Mouse (Mus musculus): ENCODE measurements at regions not wholly inside any gene's neighbourhood (a gene's known extent, or its start where the extent isn't known, plus 50 kb on each side); places are given as distances from the start of the nearest gene placed in this dataset.
A peak's percentile ranks its signal among the peaks of the same experiment; 100 is the strongest.
"Not testable (repeated sequence)": the region's sequence is repeated elsewhere in the genome, so short reads cannot be mapped to it uniquely, and the experiment has no call there.

DNA sequence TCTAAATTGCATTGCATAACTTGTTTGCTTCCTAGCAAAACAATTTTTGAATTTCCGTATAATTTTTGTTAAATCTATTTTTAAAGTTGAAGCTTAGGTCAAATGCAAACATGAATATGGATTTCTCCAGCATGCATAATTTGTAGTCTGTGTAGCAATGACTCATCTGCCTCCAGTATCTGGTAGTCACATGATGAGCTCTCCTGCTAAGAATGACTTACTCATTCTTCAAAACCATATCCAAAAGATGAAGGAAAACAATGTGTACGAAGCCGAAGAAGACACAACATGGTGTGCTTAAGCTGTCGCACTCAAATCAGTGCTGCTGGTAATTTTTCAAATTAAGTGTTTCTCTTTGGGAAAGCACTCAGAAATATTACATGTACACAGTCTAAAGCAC, 1453.2 kb upstream of the Gje1 start:
- DNase-seq (ENCODE audit: low read depth, low spot score), result peak; percentile 81

DNA sequence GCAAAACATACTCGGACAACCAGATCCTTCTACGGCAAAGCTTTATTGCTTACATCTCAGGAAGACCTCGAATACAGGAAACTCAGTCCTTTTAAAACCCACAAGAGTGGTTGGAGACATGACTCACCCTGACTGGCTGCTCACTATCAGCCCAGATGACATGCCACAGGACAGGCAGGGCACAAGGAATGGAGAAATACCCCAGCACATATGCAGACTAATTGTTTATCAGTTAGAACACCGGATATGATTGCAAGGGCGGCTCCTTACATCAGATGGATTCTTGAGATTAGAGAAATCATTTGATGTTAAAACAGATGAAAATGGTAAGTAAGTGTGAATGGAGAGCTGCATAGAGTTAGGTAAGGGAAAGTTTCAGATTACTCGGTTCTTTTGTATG, 1441.5 kb upstream of the Gje1 start:
- DNase-seq (ENCODE audit: low read depth, low spot score), result not testable (repeated sequence)

DNA sequence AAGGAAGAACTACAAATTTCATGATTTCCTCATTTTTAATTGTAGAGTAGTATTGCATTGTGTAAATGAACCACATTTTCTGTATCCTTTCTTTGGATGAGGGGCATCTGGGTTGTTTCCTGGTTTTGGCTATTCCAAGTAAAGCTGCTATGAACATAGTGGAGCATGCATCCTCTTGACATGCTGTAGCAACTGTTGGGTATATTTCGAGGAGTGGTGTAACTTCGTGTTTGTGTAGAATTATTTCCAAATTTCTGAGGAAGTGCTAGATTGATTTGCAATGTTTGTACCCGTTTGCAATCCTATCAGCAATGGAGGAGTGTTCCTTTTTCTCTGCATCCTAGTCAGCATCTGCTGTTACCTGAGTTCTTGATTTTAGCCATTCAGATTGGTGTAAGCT, 1440.4 kb upstream of the Gje1 start:
- no peak for DNase-seq (ENCODE audit: low read depth, low spot score)

DNA sequence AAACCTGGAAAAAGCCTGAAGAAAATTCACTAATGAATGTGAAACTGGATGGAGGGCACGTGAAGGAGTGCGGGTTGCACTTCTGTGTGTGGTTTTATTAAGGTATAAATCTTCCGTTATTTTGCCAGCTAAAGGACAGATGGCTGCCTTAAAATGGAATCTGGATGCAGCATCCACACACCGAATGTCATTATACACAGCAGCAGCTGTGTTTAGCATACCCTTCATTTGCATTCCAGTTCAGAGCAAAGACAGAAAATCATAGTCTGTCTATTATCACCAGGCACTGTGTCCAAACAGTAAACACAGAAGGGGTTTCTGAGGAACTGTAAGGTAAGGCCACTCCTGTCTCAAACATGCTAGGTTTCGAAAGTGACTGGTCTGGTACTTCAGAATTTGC, 1438.9 kb upstream of the Gje1 start:
- peak; percentile 50 for DNase-seq (ENCODE audit: low read depth, low spot score)

DNA sequence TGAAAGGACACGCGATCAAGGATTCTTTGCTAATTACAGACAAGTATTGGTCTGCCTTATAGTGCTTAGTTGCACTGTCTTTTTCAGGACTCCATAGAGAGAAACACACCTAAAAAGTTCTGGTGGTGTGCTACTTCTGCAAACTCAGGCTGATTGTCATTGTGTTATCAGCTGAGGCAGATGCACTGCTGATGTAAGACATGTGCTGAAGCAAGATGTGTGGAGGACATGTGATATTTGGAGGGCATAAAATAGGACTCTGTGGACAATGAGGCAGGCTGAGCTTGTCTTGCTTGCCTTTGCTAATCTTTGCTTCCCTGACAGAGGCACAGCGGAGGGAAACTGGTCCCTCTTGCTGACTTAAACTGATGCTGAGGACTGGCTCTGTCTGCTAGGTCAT, 1431.0 kb upstream of the Gje1 start:
- DNase-seq (ENCODE audit: low read depth, low spot score), result no peak

DNA sequence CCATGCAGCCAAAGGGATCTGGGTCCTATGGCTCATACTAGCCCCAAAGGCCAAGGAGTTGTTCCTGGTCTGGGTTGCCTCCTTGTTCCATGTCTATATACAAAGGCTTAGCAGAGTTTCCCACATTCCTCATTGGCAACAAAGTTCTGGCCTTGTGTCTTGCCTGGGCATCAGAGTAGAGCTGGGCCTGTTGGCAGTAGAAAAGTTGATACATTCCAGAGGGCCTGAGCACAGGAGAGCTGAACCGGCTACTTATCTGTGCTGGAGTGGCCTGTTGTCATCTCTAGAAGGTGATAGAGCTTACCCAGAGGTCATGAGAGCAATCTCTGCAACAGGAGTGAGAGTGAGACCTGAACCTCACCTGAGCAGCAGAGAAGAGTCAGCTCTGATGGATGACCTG, 1427.4 kb upstream of the Gje1 start:
- no peak for DNase-seq (ENCODE audit: low read depth, low spot score)

DNA sequence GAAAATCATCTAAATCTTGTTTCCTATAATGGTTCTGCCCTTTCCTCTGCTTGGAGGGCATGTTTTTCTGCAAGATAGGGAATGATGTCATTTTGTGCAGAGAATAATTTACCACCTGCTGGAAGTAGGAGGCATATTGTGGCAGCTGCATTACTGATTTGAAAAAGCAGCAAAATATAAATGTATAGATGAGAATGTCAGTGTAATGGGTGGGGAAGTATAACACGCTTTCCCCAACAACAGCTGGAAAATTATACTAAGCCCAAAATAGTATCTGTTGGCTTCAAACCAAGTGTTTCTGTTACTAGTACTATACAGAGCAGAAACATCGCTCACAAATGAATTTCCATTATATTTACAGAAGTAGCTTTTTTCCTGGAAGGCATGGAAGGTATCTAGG, 1405.9 kb upstream of the Gje1 start:
- peak; percentile 45 for DNase-seq (ENCODE audit: low read depth, low spot score)

DNA sequence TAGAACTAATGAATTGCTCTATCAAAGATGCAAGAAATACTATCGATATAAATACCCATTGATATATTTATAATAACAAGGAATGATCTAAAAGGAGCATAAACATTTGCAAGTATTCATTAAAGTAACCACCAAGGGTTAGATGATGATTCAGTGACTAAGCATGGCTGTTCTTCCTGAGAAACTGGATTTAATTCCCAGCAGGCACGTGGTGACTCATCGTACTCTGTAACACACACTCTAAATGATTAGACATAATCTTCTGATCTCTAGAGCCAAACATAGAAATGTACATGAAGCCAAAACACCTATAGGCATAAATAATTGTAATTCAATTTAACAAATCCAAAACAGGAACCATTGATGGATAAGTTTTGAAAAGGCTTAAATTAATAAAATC, 1370.2 kb upstream of the Gje1 start:
- peak; percentile 42 for DNase-seq (ENCODE audit: low read depth, low spot score)

DNA sequence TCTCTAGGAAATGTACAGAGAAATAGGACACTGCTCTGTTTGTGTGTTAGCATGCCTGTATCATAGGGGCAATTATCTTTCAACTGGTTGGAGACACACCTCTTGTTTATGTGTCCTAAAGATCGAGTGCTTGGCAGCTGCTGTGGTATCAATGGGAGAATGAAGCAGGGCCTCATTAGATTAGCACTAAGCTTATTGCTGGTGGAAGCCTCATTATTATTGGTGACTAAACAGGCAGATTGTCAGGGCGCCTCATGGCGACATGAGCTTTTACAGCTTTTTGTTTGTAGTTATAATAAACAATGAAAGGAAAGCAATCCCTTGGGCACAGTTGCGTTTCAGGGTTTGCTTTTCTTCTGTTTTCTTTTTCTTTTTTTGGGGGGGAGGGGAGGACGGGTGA, 1335.0 kb upstream of the Gje1 start:
- DNase-seq (ENCODE audit: low read depth, low spot score), result no peak

DNA sequence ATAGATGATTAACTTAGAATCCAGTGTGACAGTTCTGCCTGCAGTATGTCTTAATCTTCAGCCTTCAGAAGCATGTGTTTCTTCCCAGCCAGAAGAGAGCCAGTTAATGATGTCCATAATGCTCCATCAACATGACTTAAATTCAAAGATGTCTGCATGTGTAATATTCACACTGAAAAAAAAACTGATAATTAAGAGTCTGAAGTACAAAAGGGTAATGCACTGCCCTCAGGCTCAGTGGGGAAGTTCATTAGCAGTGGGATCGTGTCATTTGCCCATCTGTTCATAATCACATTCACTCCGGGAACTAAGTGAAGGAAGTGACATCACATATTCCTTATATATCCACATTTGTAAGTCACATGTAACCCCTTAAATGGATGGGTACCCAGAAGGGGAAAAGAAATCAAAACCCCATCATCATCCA, 1334.5 kb upstream of the Gje1 start:
- peak; percentile 2 for DNase-seq (ENCODE audit: low read depth, low spot score)

DNA sequence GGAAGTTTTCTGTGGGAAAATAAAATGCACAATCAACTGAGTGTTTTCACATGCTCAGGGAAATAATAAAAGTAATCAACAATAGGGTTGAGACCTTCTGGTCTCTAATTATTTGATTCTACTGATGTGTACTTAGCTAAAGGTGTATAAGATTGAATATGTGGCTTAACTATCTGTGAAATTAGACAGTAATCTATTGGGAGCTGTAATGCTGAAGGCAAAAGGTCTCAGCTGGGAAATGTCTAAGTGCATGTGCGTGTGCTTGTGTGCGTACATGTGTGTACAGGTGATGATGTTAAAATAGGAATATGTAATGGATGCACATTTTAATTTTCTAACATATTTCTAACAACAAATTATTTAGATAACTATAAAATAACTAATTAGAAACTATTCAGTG, 1318.2 kb upstream of the Gje1 start:
- DNase-seq (ENCODE audit: low read depth, low spot score), result no peak

DNA sequence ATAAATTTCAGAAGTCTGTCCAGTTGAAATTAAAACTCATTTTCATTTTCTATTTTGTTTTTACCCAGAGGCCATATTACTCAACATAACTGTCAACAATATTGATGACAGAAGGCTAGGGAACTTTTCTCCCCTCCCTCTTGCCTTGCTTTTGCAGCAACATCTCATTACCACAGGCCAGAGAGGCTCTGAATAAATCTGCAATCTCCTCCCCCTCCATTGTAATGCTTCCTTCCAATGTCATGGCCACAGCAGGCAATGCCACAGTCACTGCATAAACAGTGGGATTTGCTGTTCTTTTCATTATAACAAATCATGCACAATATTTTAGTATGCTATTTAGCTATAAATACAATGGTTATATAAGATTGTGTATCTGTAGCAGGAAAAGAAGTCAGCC, 1315.1 kb upstream of the Gje1 start:
- peak; percentile 17 for DNase-seq (ENCODE audit: low read depth, low spot score)

DNA sequence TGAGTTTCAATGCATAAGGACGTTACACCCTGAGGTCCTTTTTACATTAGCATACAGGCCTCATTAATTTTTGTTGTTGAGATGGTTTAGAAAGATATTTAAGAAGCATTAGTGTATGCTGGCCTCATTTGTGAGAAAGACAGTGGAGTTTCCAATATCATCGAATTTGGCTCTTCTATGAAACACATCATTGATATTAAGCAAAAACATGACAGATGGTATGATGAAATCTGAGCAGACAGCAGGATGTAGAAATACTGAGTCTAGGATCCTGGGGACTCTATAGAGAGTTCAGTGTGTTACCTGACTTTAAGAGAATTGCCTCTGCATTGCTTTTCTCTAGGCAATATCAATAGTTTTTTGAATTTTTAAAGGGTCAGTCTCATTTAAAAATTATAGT, 1312.8 kb upstream of the Gje1 start:
- no peak for DNase-seq (ENCODE audit: low read depth, low spot score)

DNA sequence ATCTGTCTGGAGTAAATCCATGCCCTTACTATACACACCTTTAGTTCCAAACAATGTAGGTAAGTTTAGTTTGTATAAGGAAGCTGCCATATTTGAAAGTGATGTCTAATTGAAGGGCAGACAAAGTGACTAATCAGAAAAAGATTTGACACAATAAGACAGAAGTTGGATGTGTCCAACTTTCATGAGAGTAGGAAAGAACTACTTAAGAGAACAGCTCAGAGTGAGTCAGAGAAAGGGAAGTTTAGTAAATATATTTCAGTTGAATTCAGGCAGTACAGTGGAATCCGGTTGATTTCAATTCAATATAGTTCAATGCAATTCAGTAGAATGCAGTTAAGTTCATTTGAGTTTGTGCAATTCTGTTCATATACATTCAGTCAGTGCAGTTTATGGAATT, 1296.8 kb upstream of the Gje1 start:
- no peak for DNase-seq (ENCODE audit: low read depth, low spot score)

DNA sequence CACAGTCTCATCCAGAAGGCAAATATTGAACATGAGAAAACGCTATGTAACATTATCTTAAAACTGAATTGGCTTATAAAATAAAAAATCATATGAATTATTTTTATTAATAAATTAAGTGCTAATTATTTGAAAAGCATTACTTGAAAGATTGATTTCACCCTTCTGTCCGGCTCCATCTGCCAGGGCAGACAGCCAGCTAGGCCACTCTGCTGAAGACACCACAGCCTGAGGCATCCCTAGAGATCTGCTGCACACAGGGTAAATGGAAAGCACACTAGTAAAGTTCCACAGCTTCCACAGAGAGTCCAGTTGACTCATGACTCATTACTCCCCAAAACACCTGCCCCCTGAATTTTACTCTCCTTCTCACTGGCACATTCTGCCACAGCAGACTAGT, 1283.2 kb upstream of the Gje1 start:
- peak; percentile 17 for DNase-seq (ENCODE audit: low read depth, low spot score)

DNA sequence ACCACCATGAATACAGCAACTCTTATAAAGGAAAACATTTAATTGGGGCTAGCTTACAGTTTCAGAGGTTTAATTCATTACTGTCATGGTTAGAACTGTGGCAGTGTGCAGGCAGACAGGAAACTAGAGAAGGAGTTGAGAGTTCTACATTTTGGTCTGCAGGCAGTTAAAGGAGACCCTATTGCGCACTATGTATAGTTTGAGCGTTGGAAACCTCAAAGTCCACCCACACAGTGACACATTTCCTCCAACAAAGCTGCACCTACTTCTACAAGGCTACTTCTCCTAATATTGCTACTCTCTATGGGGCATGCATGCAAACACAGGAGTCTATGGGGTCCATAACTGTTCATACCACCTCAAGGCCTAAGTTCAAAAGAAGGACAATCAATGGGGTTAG, 1275.3 kb upstream of the Gje1 start:
- DNase-seq (ENCODE audit: low read depth, low spot score), result no peak
